Mouse (Mus musculus): ENCODE data around the gene Zfp523. TPM values are rescaled to one million over a fixed set of nuclear protein-coding genes. Genes with fewer than 3 reads are reported as not detected.

The Zfp523 gene
- polyA plus RNA-seq, 1 experiment from 2014 or later: 17.2 TPM

DNA sequence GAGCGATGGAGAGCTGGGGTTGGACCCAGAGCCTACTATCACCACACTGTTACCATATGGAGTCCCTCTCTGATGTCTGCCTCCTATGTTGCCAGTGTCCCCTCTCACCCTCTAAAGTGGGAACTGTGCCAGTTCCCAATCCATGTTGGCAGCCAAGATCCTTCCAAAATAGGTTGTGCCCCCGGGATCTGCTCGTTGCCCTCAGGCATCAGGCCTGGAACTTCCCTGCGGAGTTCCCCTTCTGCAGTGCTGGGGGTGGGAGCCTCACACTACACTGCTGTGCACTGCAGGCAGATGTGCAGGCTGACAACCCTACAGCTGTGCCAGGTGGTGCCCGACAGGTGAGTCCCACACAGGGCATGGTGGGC, 75.3 kb downstream of the Zfp523 start:
- H3K27ac ChIP-seq (replicated peaks): peak overlapping the region; percentile 69
- no peak for TF ChIP-seq EP300 (optimal IDR thresholded peaks at IDR 0.05)
- TF ChIP-seq CTCF (IDR thresholded peaks at IDR 0.05; ENCODE audit: low read depth): no peak
- no peaks in the 10 kb centered on the region for H3K27me3 ChIP-seq (ENCODE audit: control insufficient read depth, insufficient read depth, low read length)
- H3K9me3 ChIP-seq (ENCODE audit: control insufficient read depth, low read length): no peaks in the 10 kb centered on the region
- no peak overlapping the region for H3K4me3 ChIP-seq (ENCODE audit: low read depth, low read length)
- WGBS: 71% methylated on average over 5 of the region's 5 CpGs
- ATAC-seq (ENCODE audit: low FRiP score, low TSS enrichment) (no peak), DNase-seq (ENCODE audit: low spot score) (no peak)
- 0 out of 2 replicates have a peak, but pooled peaks cover 2% of the 10 kb centered on the region for H3K4me1 ChIP-seq (replicated peaks; ENCODE audit: control insufficient read depth, insufficient read depth)
- no peak overlapping the region for H3K4me2 ChIP-seq (replicated peaks; ENCODE audit: low read depth)
- no peaks in the 10 kb centered on the region for H3K36me3 ChIP-seq (ENCODE audit: control insufficient read depth, insufficient read depth, low read length)
- no peak overlapping the region for H3K9ac ChIP-seq (ENCODE audit: low read length)

- Histone ChIP-seq H3K4me1 (replicated peaks; ENCODE audit: control insufficient read depth, insufficient read depth) (0 out of 2 replicates have a peak, but pooled peaks cover 2% of the 10 kb centered on the region), H3K27me3 (ENCODE audit: control insufficient read depth, insufficient read depth, low read length) (no peaks in the 10 kb centered on the region), H3K4me2 (replicated peaks; ENCODE audit: low read depth) (no peak overlapping the region), H3K9ac (ENCODE audit: low read length) (no peak overlapping the region), H3K27ac (replicated peaks) (no peak overlapping the region), H3K36me3 (ENCODE audit: control insufficient read depth, insufficient read depth, low read length) (no peaks in the 10 kb centered on the region), H3K9me3 (ENCODE audit: control insufficient read depth, low read length) (no peaks in the 10 kb centered on the region), H3K4me3 (ENCODE audit: low read depth, low read length) (no peak overlapping the region)
- WGBS: 67% methylated on average over 7 of the region's 7 CpGs
- TF ChIP-seq CTCF (IDR thresholded peaks at IDR 0.05; ENCODE audit: low read depth): no peak
- TF ChIP-seq EP300 (optimal IDR thresholded peaks at IDR 0.05): no peak
- DNase-seq (ENCODE audit: low spot score): peak; percentile 54
- ATAC-seq (ENCODE audit: low FRiP score, low TSS enrichment): 0 out of 2 replicates have a peak, but pooled peaks have one; percentile 46
Measured at GRCm38 (mm10) chr17:28253216-28253615, 76.3 kb downstream of the Zfp523 start.

DNA sequence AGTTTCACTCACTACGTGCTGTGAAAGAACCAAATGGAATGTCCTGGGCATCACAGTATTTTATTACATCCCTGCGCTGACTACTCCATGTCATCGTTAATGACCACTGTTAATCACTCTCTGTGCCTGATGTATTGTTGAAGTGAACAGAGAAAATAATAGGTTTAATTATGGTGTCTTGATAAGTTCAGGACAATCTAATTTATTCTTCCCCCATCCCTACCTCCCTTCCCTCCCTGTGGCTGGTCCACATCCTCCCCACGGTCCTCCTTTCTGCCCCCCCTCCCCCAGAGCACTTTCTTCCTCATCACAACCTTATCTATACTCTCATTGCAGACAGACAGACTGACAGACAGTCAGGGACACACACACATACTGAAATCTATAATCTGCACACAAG, 77.9 kb downstream of the Zfp523 start:
- Histone ChIP-seq H3K9me3 (ENCODE audit: control insufficient read depth, low read length) (no peaks in the 10 kb centered on the region), H3K27ac (replicated peaks) (no peak overlapping the region), H3K36me3 (ENCODE audit: control insufficient read depth, insufficient read depth, low read length) (no peaks in the 10 kb centered on the region), H3K4me1 (replicated peaks; ENCODE audit: control insufficient read depth, insufficient read depth) (0 out of 2 replicates have a peak, but pooled peaks cover 2% of the 10 kb centered on the region), H3K27me3 (ENCODE audit: control insufficient read depth, insufficient read depth, low read length) (no peaks in the 10 kb centered on the region), H3K4me3 (ENCODE audit: low read depth, low read length) (no peak overlapping the region), H3K9ac (ENCODE audit: low read length) (no peak overlapping the region), H3K4me2 (replicated peaks; ENCODE audit: low read depth) (no peak overlapping the region)
- 67% methylated on average over 4 of the region's 4 CpGs for WGBS
- TF ChIP-seq CTCF (IDR thresholded peaks at IDR 0.05; ENCODE audit: low read depth): no peak
- no peak for TF ChIP-seq EP300 (optimal IDR thresholded peaks at IDR 0.05)
- DNase-seq (ENCODE audit: low spot score) (no peak), ATAC-seq (ENCODE audit: low FRiP score, low TSS enrichment) (no peak)

Other genes with a start within 250 kb of the Zfp523 start
- gene Tcp11, start 96.5 kb upstream of the Zfp523 start, polyA plus RNA-seq (2015; fragmentation: Nextera tagmentation; extraction: Ambion mirVana): 1.1 and 1.7 TPM in 2 replicates
- 0.48 and 0.64 TPM in 2 replicates for gene Scube3, start 35.0 kb upstream of the Zfp523 start, polyA plus RNA-seq (2015; fragmentation: Nextera tagmentation; extraction: Ambion mirVana)
- gene Def6, start 30.6 kb downstream of the Zfp523 start, polyA plus RNA-seq (2015; fragmentation: Nextera tagmentation; extraction: Ambion mirVana): 11.4 and 12.0 TPM in 2 replicates
- gene Ppard, start 55.6 kb downstream of the Zfp523 start, polyA plus RNA-seq (2015; fragmentation: Nextera tagmentation; extraction: Ambion mirVana): 3.1 and 3.4 TPM in 2 replicates
- gene Fance, start 136.4 kb downstream of the Zfp523 start, polyA plus RNA-seq (2015; fragmentation: Nextera tagmentation; extraction: Ambion mirVana): 19.2 and 20.4 TPM in 2 replicates
- 491 and 514 TPM in 2 replicates for gene Rpl10a, start 151.3 kb downstream of the Zfp523 start, polyA plus RNA-seq (2015; fragmentation: Nextera tagmentation; extraction: Ambion mirVana)
- 8.7 and 9.2 TPM in 2 replicates for gene Tead3, start 173.7 kb downstream of the Zfp523 start, polyA plus RNA-seq (2015; fragmentation: Nextera tagmentation; extraction: Ambion mirVana)
- 3.3 and 3.5 TPM in 2 replicates for gene Tulp1, start 188.1 kb downstream of the Zfp523 start, polyA plus RNA-seq (2015; fragmentation: Nextera tagmentation; extraction: Ambion mirVana)

Measured in stomach, postnatal 0 days (tissue).